Mouse (Mus musculus) adrenal gland, postnatal 25 days (tissue): ENCODE measurements around the gene Gli2. TPM values are rescaled to one million over a fixed set of nuclear protein-coding genes. Genes with fewer than 3 reads are reported as not detected.

Source experiments
- DNase-seq: peaks from one replicate; pipeline ENCODE4 v3.0.0; 2021; ENCODE audit warnings: mixed read lengths
- total RNA-seq: library from RNA; stranded (reverse); gene quantifications from 2 replicates; pipeline ENCODE4 v1.2.3, GENCODE M21; 2021

The Gli2 gene
- total RNA-seq, 1 experiment from 2014 or later: 0.79 TPM

DNA sequence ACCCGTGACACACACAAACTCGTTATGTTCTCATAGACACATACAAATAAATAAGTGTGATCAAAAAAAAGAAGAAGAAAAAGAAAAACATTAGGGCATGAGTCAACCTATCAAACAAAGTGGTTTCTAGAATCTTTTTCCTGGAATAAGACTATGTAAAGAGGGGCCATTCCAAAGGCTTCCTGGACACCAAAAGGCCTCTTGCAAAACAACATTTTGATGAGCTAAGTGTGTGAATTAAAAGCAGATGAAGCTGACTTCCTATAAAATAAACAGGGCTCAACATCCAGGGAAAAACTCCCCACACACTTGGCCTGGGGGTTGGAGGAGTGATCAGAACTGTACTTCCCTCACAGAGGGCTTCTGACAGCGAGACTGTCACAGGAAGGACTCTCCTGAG is 155.1 kb downstream of the Gli2 start:
- DNase-seq: no peak

DNA sequence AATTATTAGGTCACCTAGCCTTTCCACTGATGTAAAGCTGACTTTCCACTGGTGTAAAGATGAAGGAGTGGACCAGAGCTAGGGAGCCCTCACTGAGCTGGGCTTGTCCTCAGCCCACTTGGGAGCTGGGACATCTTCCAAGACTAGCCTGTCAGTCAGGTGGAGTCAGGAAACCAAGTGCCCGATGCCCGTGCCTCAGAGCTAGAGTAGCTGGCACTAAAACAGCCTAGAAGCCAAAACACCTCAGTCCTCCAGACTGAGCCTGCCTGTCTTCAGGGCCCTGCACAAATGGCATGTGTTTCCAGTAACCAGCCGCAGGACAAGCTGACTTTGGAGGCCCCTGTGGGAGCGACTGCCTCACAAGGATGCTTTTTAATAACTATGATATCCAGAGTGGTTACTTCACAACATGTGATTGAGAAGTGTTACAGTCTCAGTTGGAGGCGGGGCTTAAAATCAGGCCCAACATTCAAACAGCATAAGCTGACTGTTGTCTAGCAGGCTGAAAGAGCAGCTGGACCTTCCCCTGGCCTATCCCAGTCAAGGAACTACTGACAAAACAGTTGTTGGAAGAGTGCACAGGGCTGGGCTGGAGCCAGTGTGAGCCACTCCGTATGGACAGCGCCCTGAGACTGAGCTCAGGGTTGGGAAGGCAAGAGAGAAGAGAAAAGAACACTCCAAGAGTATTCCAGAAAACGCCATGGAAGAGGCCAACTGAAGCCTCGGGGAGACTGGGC is 158.2 kb downstream of the Gli2 start:
- no peak for DNase-seq

DNA sequence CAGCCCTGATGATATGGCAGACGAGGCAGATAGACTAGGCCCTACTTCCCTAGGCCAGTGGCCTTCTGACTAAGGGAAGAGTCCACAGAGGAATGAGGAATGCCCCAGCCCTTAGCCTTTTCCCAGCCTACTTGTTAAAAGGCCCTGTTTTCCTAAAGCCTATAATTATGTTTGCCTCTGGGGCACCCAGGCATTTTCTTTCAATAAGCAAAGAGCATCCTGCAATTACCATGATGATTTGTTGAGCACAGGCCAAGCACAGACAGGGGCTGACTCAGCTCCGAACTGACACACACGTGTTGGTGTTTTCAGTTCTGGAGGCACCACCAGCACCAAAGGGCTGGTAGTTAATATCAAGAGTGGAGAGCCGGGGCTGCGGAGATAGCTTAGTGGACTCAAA is 162.0 kb downstream of the Gli2 start:
- DNase-seq: no peak

DNA sequence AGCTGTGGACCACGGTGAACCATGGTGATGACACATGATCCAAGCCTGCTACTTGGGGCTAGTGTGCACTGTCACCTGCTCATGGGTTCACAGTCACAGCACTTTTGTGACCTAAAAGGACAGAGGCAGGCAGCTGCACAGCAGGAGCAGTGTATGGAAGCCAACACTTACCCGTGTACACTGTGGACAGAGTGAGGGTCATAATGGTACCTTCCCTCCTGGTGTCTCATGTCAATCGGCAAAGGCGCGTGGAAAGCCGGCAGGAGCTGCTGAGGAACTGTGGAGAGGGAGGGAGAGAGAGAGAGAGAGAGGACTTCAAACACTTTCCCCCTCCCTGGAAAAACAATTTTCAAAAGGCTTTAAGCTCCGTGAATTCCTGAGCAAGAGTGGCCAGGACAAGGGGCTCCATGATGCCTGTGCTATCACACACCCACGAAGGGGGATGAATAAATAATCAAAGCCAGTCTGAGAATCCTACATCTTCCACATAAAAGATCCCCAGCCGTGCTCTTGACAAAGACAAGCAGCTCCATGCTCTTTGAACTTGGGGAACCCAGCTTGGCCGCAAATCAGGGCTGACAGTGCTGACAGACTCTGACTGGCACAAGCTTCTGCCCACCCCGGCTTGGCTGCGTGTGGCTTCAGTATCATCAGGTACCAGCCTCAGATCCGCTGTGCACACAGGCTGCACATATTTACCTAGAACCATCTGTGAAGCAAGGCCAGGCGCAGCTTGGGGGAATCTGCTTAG is 163.1 kb downstream of the Gli2 start:
- DNase-seq: no peak

DNA sequence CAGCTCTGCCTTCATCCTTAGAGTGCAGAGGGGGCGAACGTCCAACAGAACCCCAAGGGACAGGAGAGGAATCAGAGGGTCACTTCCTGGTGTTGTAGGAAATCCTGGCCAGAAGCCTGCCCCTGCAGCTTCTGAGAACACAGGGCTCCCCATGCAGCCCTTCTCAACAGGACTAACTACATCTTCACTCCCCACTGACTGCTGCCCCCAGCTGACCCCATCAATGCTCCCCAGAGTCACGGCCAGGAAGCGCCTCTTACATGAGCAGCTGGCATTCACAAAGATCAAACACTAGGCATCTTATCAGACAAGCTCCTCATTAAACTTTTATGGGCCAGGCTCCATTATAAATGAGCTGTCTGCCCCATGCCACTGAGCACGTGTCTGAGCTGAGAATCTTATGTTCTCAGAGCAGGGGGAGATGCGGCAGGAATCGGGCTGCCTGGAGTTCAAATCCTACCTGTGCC is 172.6 kb downstream of the Gli2 start:
- no peak for DNase-seq

DNA sequence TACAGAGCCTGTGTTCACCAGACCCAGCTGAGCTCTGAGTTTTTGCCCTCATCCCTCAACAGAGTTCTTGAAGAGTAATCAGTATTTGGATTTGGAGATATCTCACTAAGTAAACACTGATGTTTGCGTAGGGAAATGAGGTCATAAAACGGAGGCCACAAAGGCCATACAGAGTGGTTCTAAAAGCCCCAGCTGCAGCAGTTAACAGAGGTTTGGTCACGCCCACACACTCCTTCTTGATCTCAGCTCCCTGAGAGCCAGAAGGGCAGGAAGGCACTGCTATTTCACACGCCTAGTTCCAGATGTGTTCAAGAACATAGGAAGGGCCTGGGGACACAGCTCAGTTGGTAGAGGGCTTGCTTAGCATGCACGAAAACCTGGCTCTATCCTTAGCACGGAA is 175.1 kb downstream of the Gli2 start:
- DNase-seq: no peak

DNA sequence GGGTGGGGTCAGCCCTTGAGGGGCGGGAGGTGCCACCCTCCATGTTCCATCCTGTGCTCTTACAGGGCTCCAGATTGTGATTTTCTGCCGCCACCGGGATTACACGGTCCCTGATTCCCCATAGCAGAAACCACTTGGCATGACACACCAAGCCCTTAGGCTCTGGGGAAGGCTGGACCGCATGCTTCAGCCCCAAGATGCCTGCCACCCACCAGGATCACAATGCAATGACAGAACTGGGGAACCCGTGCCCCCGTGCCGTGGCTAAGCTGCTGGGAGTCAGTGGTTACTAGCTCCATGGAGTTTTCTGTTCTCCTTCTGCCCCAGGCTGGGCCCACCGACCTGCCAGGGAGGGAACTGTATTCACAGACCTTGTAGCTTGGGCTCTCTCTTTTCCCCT is 178.2 kb downstream of the Gli2 start:
- DNase-seq: no peak

DNA sequence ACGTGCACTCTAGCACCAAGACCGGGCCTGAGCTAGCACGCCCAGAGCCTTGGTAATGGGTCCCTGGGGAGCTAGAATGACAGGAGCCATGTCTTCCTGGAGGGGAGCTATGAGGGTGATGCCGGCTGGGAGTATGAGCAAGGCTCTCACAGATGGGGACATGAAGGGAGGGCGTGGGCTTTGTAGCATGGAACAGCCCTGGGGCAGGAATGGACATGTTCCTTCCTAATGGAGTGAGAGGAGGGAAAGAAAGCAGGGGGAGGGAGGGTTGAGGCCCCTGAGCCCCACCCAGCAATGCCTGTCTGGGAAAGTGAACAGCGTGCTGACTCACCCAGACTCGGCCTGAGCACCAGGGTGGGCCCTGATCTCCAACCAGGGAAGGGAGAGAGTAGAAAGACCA is 179.9 kb downstream of the Gli2 start:
- DNase-seq: no peak

DNA sequence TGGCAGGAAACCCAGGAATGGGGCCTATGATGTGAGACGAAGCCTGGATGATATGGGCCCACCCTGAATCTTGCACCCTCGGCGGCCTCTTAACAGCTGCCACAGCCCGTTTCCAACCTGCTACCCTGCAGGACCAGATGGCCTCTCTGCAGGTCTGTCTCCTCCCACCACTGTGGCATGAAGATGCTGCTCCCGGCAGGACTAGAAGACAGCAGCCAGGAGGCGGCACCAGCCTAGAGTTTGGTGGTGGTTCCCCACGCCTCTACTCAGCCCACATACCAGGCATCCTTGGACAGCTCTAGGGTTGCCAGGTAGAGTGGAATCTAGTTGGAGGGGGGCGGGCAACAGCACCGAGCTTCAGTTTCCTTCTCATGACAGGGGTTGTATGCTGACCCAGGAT is 188.7 kb downstream of the Gli2 start:
- no peak for DNase-seq

DNA sequence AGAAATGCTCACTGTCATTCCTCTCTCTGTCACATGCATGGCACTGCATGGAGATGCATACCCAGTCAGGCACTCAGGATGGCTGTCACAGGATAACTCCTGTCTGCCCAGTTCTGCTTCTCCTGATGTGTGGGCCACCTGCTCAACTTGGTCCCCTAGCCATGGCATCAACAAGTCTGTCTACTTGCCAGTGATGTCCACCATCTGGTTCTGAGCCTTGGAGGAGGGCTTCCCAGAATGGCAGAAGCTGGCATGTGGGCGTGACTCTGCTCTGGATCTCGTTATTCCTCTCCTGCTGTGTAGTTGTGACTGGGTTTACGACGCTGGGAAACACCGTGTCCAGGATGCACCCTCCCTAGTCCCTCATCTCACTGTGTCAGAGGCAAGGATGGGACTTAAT is 189.4 kb downstream of the Gli2 start:
- DNase-seq: no peak

DNA sequence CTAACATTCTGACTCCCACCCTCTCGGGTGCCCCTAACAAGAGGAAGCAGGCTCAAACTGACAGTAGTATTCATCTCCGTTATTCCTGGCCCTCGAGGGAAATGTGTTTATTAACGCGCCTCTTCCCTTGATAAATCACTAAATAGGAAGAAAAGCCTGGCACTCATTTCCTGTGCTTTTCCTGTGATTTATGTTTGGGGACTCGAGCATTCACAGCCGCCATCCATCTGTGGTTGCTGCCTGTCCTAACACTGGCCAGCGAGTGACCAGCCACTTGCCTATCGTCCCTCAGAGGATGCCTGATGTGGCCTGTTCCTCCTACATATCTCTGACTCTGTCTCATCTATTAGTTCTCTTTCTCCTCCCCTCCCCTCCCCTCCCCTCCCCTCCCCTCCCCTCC is 195.3 kb downstream of the Gli2 start:
- no peak for DNase-seq

DNA sequence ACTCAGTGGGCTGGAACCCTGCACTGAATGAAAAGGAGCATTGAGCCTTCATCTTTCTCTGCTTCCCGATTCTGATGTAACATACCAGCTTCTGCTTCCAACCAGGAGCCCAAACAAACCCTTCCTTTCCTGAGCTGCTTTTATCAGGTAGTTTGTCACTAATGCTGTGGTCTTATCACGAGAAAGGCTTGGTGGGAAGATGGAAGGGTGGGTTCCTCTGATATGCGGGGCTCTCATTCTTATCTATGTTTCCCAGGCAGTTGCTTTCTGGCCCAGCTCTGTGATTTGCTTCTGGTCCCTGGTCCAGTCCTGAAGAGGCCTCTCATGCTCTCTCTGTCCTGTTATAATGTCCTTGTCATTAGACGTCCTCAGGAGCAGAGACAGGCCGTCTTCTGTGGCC is 222.8 kb downstream of the Gli2 start:
- DNase-seq: no peak

DNA sequence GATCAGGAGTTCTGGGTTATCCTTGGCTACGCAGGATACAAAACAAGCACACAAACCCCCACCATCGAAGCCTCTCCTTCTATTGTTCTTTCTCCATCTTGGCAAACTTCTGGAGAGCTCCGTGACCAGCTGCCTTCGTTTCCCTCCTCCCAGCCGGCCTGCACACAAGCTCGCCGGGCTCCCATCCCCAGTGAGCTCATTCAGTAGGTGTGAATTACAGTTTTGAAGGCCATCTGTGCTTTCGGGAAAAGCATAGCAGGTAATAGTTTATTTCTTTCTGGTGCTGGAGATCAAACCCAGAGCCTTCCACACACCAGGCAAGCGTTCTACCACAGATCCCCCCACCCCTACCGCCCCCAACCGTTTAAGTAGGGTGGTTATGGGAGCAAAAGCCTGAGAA is 226.8 kb downstream of the Gli2 start:
- no peak for DNase-seq

DNA sequence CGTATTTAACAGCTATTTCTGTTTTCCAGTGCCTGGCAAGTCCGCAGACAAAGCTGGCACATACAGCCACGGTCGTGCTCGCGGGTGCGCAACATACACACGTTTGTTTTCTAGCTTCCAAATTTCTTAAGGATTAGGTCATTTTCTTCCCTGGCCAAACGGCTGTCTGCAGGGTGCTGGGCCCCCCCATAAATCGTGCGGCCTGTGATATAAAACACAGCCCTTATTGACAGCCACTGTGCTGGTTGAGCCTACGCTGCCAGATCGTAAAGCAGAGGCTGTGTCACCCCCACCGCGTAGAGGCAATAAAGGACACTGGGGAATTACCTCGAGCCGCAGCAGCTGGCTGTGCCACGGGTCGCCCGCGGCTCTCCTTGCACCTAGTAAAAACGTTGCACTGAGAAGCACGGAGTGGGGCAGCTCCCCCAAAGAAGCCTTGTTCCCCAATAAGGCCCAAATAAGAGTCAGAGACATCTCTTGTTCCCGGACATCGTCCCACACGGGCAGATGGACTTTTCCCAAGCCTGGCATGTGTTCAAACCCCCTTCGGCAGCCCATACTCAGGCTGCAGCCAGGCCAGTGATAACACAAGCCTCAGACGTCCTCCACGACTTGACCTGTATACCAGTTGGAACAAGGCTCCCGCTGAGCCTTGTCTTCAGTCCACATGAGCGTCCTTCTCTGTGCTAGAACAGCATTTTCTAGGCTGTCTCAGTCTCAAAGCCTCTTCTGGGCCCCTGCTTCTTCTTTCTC is 227.8 kb downstream of the Gli2 start:
- peak; percentile 8 for DNase-seq

DNA sequence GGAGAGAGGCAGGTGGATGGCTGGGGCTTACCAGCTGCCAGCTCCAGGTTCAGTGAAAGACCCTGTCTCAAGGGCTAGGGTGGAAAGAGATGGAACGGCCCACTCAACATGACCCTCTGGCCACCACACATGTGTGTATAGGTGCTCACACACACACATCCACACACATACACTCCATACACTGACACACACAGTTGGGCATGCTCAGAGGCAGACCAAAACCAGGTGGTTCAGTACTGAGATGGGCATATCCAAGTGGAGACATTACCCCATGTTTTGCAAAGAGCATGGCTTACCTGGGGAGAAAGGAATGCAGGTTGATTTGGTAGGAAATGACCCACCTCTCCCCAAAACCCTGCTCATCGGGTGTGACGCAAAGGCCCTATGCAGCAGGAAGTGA is 228.4 kb downstream of the Gli2 start:
- DNase-seq: no peak

DNA sequence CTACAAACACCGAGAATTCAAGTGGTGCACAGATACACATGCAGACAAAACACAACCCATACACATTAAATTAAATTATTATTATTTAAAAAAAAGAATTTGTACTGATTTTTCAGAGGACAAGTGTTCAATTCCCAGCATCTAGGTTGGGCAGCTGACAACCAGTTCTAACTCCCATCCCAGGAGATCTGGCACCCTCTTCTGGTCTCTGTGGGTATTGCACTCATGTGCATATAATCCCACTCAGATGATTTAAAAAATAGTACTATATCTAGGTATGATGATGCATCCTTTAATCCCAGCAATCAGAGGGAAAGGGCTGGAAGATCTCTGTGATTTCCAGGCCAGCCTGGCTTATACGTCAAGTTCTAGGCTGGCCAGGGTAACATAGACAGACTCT is 231.2 kb downstream of the Gli2 start:
- no peak for DNase-seq

DNA sequence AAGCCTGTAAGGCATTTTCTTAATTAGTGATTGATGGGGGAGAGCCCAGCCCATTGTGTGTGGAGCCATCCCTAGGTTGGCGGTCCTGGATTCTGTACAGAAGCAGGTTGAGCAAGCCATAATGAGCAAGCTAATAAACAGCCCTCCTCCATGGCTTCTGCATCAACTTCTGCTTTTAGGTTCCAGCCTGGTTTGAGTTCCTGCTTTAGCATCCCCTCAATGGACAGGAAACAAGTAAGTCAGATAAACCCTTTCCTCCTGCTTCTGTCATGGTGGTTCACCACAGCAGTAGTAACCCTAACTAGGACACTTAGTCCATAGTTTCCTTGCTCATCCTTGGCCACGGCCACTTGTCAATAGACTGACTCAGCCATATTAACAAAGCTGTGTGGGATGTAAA is 238.4 kb downstream of the Gli2 start:
- DNase-seq: no peak

DNA sequence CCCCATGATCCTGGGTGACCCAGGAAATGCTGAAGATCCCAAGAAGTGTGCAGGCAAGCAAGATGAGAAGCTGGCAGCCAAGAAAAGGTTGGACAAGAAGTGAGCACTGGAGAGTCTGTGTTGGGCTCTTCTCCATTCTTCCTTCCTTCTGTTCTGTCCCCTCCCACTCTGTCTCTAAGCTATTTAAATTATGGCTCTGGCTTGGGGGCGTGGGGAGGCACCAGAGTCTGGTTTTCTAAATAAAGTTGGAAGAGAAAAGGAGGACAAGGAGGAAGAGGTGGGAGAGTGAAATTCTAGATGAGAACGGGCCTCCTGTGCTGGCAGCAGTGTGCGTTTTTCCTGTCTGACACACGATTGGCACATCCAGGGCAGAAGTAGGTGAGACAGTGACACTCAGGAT is 243.1 kb downstream of the Gli2 start:
- no peak for DNase-seq

DNA sequence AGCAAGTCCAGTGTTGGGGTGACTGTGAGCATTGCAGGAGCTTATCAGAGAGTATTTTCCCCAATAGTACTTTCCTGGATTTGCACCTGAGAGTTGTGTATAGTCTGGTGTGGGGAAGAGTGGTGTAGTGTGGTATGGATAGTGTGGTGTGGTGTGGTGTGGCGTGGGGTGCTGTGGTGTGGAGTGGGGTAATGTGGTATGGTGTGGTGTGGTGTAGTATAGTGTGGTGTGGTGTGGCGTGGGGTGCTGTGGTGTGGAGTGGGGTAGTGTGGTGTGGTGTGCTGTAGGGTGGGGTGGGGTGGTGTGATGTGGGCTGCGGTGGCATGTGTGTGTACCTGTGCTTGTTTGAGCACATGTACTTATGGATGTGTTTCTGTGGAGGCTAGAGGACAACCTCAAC is 246.7 kb downstream of the Gli2 start:
- no peak for DNase-seq

DNA sequence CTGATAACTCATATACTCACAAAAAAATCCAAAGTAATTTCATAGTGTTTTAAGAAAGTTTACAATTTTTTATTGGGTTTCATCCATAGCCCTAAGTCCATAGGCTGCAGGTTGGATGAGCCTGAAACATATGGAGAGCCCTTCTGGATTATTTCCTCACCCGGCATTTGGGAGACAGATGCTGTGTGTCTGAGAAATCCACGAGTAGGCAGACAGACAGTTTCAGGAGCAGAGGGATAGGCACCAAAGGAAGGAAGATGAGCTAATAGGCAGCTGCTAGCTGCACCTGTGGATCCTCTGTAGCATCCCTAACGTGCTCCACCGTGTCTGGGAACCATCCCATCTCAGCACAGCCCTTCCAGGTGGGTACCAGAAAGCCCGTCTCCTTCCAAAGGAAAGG is 251.3 kb downstream of the Gli2 start:
- no peak for DNase-seq

DNA sequence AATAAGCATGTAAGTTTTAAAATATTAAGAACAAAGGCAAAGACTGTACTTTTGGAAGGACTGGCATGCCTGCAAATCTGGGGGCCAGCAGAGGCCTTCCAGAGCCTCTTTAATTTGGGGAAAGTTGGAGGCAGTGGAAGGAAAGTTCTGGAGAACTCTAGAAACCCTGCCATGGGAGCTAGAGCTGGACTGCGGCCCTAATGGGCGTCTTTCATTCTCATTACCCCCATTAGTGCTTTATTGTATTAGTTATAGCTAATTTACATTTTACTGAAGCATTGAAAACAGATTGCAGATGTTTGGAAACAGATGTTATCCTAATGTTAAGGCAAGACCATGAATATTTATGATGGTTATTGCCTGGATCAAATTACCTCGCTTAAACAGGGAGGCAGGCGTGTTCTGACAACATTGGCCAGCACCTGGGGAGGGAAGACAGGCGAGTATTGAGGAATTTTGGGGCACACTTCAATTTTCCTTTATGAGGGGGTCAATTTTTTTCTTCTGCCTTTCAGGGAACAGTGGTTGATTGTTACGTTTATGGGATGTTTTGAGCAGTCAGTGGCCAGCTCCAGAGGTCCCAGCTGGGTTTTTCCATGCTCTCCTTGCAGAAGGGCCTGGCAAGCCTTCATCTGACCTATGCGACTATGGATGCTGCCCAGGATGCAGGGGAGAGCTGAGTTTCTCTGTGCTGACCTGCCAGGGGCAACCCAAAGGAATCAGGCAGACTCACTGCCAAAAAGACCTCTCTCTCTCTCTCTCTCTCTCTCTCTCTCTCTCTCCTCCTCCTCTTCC is 253.9 kb downstream of the Gli2 start:
- no peak for DNase-seq

DNA sequence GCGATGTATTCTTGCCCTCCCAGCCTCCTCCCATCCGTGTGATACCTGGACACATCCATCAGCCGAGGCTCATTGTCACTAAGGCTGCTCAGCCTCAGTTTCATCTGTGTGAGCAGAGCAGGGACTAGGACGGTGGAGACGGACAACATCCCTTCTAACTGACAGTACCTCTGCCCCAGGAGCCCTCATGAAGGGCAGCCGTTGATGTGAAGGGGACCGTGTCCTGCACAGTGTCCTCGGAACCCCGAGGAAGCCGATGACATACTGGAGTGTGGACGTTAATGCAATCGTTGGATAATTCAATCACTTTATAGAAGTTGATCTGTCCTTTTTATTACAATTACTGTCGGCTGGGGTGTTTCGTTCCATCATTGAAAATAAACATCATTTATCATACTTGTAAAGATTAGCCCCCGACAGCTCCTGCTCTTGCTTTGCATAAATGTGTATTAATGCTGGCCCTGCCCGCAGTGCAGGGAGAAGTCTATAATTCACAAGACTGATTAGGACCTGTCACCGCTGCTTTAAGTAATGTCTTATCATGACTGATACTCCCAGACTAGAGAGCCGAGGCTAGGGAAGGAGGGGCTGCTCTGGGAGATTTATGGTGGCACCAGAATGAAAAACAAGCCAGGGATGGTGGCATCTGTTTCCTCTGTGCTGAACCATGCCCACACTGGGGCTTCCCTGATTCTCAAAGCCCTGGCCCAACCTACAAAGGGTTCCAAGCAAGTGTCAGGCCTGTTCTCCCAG is 257.8 kb downstream of the Gli2 start:
- no peak for DNase-seq
